Mouse (Mus musculus) ES-CJ7 (cell line): Measurements from ENCODE around the gene Spats2l.

Source experiments
- DNase-seq: peaks from one replicate; pipeline ENCODE4 v3.0.0; 2011; ENCODE audit warnings: low read depth, low spot score

Gene Spats2l

DNA sequence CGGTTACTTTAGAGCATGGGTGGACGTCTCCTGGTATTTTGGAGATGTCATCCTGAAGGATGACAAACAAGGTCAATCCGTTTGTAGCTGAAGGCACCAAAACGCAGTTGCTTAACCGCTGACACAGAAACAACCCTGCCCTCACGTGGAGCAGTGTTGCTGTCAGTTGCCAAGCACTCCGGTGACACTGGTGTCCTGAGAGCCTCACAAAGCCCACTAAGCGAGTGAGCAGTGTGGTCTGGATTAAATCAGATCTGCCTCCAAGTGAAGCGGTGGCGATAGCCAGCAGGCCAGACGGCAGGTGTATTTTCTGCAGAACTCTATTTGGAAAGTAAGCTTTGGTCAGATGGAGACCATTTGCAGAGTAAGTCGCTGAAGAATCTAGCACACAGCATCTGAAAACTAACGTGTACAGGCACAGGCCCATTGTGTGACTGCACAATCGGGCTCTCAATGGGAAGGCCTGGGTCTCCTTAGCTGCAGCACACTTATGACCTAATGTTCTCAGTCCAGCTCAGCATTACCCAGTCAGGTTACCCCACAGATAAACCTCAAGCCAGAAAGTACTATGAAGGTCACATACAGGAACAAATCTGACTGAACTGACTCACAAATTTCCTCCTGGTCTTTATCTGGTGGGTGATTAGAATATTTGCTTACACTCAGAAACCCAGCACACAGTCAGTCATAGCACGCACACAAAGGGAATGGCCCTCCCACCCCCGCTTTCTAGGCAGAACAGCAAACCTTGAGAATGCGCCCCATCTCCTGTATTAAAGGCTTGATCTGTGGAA is 51.2 kb downstream of the Spats2l start:
- DNase-seq, result no peak

DNA sequence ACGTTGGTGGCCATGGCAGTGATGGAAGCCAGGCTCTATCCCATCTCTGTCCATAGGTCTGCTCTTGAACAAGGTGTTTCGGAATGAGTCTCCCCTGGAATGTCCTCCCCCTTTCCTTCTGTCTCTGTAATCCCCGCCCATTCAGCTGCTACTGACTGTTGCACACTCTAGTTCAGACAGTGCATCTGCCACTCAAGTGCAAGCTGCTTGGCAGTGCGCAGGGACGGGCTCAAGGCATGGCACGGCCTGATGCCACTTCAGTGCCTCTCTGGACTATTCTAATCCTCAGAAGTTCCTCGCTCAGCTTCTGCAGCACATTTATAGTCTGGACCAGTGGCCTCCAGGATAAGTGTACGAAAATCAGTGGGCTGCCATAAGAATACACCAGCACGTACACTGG is 52.3 kb downstream of the Spats2l start:
- no peak for DNase-seq

DNA sequence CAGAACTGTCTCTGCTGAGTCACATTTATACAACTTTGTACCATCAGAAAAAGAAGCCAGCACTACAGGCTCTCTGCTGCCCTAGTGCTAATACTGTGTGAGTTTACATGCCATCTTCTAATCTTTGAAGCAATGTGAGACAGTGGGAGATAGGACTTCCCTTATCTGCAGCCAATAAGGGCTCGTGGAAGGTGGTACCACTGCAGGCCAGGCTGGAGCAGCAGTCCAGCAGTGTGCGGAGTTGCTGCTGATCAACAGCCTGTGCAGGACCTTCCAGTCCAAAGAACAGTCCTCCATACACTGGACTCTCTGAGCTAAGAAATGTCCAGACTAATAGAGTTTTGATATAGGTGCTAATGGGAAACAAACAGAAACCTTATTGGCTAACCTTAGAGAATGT is 59.2 kb downstream of the Spats2l start:
- no peak for DNase-seq

DNA sequence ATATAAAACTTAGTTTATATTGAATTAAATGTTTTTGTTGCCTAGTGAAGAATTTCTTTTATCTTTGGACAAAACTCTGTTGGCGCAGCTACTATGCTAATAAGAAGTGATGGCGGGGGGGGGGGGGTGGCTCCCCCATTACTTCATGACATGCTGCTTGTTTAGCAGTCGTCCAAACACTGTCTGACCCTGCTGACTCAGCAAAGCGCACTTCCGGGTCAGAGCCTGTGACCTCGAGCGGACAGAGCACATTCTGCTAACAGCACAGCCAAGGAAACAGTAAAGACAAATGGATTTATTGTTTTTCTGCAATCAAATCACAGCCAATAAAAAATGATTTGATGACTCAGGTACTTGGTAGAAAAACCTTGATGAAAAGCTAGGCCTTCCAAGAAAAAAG is 61.2 kb downstream of the Spats2l start:
- no peak for DNase-seq

DNA sequence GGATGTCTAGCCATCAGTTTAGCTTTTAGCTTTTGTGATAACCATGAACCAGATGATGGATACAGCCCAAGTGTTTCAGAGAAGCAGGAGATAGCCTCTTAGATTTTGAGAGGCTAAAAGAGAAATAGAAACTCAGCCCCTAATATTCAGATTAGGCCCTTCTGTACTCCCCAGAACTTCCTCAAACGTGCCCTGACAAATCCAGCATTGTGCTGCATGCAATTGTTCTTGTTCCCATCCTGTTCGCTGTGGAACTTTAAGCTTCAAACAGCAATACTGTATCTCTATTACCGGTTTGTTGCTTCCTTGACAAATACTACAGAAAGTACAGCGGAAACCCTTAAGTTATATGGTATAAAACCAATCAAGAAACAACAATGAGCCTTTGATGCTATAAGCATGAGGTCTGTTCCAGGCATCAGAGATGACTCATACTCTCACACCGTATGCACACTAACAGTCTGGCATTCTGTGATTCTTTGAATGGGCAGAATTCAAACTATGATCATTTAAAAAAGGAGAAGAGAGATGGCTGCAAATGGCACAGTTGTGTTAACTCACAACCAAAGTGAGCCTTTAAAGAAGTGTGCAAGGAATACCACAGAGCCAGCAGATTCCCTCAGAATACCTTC is 62.8 kb downstream of the Spats2l start:
- no peak for DNase-seq

DNA sequence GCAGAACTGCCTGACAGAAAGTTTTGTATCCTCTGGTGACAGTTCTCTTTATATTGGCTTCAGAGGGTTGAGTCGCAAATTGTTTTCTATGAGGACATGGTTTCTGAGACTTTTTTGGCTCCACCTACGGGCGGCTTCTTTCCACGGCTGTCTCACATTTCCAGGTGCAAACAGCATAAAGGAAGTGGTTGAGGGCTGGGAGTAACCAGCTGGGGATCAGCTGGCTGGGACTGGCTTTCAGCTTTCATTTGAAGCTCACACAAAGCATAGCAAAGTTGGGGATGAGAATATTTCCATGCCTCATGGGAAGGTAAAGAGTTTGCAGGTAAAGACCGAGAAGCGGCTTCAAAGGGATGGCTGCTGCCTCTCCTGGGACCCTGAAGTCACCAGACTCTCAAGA is 65.9 kb downstream of the Spats2l start:
- DNase-seq, result no peak

DNA sequence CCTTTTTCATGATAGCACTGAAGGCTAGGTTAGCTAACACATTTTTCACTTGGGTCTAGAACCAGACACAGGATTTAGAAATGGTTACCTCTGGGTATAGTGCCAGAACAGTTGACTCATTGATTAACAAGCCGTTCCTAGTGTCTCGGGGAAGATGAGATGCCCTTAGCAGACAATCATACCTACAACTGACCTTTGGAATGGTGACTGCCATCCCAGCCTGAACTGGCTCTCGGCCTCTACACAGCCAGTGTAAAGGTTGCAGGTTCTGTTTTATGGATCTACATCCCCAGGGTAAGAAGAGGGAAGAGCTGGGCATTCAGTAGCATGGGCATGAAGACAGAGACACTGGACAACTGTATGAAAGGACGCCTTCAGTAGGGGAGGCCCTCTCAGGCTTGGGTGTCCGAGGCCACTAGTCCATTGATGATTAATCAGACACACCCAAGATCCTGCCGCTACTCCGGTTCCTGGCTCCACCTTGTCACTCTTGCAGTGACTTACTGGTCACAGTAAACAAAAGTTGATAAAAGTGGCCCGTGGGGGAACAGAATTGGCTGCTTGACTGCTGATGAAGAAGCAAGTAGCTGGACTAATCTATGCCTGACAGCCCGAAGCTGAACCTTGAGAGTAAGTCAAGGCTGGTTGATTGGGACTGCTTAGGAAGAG is 71.2 kb downstream of the Spats2l start:
- DNase-seq, result no peak

DNA sequence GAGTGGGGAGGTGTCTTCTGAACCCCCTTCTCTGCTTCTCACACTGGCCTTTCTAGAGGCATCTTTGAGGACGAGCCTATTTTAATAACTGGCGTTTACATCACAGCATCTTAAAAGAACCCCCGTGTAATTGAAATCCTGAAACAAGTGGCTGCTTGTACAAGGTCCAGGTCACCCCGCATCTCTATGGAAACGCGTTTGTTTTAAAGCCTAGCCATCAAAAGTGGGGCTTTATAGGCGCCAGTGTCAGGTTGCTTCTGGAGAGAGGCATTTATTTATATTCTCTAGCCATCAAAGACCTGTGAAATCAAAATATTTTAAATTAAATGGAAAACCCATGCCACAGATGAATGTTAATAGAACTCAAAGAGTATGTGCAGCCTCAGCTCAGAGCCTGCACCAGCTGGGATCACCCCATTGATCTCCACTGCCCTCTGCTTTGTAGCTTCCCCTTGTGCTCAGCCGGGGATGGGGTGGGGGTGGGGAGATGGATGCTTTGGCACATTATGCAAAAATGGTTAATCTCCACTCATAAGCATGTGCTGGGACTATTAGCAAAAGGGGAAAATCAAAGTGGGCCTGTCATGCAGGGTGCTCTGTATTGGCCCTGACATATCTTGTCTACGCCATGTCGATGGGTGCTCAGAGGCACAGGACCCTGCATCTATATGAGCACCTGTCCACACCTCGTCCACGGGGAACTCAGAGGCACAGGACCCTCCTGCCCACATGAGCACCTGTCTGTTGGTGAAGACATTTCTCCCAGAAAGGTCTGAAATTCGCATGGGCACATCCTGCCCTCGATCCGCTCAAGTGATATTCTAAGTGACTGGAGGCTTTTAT is 73.1 kb downstream of the Spats2l start:
- DNase-seq, result no peak

DNA sequence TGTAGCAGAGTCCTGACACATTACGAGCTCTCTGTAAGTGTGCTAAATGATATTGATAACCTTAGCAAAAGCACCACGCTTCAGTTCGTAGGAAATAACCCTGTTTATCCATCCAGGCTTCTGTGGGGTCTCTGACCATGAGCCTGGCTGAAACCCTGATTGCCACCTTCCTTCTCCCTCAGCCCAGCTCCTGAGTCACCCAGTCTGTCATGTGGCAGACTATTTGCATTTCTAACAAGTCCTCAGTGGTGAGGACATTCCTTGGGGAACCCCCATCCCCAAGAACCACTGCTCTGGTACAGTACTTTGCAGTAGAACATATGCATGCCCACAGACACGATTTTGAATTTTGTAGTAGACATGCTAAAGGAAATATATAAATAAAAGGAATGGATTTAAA is 75.1 kb downstream of the Spats2l start:
- no peak for DNase-seq

DNA sequence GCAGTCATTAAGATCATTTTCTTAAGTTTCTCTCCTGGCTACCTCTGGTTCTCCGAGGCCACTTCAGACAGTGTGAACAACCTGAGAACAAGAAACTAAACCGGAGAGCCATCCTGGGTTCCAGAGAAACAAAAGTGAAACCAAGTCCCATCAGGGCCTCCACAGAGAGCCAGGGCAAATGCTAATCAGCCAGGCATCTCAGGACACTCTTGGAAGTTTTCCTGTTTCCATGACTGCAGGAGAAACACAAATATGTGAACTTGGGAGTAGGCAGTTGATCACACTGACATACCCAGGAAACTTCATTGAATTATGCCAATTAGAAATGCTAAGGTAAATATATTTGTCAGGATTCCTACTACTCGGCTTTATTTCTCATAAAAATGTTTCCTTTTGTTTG is 76.0 kb downstream of the Spats2l start:
- no peak for DNase-seq

DNA sequence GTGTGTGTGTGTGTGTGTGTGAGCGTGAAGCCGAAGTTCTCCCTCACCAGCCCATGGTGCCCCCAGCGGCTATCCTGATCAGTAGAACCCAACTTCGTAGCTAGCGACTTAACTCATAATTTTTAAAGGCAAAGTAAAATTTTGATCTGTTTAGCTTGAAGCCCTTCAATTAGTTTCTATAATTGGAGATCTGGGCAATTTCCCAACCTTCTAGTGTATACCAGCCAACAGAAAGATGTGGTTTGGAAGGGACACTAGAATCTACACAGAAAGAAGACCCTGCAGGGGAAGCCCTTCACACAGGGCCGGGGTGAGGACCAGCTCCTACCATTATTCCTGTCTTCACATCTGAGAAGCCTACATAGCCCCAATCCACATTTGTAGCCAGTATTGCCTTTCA is 77.9 kb downstream of the Spats2l start:
- DNase-seq, result no peak

DNA sequence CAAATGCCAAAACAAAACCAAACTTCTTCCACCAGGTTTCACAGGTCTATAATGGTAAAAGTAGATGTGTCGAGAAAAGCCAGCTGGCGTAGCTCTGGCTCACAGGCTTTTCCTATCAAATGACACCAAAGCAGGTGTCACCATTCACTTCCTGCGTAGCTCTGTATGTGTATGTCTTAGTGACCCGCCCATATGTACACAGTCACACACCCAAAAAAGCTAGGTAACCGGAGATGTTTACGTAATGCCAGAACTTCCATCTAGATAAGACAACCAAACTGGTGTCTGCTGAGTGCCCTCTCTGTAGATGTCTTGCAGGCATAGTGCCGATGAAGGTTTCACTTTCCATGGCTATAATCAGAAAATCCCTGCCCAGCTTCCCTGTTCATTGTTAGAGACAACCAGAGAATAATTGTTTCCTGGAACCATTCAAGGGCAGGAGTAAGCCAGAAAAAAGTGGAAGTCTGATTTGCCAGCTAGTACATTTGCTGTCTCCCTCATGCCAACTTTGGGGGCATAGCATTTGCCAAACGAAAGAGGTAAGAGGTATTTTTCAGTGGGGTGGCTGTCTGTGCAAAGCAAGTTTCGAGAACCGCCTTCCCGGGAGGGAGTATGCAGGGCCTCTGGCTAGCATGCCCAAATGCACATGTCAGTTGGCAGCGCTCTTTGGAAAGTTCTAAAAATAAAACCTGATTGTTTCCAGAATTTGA is 78.8 kb downstream of the Spats2l start:
- no peak for DNase-seq

DNA sequence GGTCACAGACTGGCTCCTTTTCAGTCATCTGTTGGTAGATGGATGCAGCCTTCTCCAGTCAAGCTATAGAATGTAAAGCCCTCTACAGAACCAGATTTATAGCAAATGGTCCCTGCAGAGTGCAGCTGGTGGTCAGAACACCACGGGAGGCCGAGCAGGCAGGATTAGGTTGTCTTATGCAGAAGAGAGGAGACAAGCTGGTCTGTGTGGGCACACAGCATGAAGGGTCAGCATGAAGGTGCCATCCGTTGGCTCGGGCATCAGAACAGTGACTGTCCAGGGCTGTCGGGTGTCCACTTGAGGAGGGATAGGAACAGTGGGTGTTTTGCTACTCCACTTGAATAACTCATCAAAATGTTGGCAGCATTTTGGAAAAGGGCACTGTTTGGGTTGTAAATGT is 83.8 kb downstream of the Spats2l start:
- no peak for DNase-seq

DNA sequence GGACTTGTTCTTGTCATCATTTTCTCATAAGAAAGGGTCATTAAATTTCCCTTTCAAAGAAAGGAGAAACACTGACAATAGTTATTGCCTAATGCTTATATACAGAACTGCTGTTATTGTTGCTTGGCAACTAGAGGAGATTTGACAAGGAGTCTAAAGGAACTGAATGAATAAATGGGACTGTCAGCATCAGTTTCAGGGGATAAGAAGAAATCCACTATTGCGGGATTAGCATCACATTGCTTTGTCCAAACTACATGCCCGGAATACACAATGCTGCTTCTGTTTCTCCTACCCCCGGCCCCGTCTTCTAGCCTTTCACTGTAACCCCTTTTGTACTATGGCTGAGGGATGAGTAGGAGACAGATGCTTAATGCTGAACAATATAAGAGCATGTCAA is 88.1 kb downstream of the Spats2l start:
- no peak for DNase-seq

DNA sequence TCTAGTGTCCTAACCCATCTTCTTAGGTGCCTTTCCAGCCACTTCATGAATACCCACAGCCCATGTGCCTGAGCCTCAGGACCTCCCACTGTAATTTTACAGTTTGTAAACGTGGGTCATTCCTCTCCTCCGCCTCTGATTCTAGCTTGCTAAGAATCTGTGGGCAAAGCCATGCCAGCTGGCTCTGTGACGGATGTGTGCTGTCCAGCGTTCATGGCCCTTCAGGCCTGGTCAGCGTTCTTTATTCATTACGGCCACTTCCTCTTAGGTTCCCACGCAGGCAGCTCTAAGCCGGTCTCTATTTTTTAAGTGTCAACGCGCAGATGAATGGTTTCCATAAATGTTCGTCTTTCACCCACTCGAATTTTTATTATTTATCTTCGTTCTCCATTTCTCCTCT is 94.7 kb downstream of the Spats2l start:
- no peak for DNase-seq

DNA sequence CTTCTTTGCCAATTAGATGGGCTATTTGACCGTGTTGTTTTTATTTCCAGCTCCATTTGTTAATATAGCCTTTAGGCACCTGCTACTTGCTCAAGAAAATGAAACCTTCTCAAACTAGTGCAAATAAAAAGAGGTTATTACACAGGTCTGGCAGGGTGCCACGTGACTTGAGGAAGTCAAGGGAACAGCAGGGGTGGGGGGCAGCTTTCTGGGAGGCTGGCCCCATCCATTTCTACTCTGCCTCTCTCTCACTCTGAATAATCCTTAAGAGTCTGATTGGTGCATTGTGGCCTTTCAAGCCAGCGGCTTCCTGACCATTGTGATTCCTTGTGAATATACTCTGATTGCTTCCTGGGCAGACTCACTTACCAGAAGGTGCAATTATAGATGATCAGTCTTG is 98.0 kb downstream of the Spats2l start:
- no peak for DNase-seq

DNA sequence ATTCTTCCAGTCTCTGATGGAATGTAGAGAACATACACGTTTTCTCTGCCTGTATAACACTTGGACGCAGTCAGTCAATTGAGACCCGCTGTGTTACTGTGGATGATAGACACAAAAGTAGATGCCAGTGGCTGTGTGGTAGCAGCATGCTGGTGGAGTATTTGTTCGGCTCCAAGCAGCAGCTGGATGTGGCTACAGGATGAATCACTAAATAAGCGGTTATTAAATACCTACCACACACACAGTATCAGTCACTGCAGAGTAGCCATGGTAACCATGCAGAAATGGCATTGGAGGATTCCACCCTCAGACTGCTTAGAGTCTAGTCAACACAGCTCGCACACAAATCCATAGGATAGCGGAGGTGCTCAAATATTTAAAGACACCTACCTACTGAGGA is 100.0 kb downstream of the Spats2l start:
- no peak for DNase-seq

DNA sequence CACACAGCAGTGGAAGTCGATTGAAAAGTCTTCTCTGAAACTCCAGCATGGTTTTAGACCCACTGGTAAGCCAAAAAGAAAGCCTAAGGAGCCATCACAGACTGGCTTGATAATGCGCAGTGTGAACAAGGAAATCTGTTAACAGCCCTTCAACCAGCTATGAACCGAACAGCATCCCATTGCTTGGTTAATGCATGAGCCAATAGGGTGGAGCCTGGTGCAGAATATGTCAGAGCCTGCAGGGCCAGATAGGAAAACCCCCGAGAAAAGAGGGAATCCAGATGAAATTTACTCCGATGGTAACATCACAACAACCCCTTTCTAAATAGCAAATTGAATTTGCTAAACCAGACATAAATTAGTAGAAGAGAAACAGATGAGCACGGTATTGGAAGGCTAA is 101.1 kb downstream of the Spats2l start:
- DNase-seq, result no peak

DNA sequence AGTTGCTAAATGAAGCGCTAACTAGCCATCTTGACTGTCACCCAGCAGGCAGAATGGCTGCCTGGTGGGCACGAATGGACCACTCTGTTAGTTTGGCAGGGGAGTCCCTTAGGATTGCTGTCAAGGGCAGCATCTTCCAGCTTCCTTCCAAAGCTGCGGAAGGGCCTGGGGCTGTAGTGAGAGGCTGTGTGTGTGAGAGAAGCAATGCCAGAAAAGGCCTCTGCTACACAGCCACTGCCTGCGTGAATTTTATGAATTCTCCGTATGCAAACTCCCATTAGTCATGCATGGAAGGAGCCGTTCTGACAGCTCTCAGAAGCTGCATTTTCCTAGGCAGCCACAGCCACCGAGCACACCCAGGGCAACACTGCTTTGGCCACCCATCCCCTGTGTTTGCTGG is 101.5 kb downstream of the Spats2l start:
- no peak for DNase-seq

DNA sequence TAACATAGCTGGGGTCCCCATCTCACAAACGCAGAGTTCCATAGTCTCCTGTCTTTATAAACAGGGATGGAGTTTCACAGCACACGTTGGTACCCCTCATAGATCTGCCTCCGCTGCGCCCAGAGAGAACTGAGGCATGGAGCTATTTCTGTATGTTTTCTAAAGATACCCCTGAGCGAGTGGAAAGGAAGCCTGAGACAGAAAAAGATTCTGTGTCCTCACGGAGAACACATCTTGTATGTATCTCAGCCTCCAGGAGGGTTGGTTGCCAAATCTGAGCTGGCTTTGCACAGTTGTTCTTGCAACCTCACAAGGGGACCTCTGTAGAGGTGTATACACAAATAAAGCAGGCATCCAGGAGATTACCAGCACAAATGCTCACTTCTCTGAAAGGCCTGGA is 105.0 kb downstream of the Spats2l start:
- DNase-seq, result no peak

DNA sequence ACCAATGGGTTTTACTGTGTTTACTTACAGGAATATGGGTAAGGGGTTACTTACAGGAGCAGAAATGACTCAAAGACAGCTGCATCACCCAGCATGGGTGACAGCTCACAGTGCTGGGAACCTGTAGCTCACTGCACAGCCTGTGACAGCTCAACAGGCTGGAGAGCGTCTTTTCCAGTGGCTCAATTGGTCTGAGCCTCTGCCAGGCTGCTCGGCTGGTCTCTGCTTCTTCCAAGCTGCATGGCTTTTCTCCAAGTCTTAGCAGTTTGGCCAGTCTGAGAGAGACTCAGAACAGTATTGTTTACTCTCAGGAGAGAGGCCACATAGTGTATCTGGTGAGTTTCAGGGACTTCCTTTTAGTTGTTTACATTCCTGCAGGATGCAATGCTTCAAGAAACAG is 110.9 kb downstream of the Spats2l start:
- no peak for DNase-seq

DNA sequence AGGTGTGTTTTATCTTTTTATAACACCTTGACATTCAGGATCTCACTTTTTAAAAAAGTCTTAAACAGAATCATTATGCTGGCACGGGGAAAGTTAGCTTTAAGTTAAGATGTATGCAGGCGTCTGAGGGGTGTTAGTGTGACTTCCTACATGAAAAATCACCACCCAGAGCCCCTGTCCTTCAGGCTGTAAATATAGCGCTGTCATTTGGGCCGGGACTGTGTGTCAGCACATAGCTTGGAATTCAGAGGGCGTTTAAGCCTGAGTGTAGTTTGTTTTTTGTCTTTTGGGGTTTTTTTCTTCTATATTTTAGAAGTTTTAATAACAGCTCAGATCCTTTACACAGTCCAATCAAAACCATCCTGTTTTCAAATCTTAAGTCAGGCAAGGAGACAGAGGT is 115.8 kb downstream of the Spats2l start:
- DNase-seq, result no peak
